Mouse (Mus musculus) skeletal muscle tissue, adult 2 months (tissue): Measurements from ENCODE around the gene Trim44.

ENCODE experiments used
- DNase-seq: peaks from one replicate; pipeline ENCODE4 v3.0.0-alpha.2; 2012; ENCODE audit warnings: low read depth, low spot score

The Trim44 gene

DNA sequence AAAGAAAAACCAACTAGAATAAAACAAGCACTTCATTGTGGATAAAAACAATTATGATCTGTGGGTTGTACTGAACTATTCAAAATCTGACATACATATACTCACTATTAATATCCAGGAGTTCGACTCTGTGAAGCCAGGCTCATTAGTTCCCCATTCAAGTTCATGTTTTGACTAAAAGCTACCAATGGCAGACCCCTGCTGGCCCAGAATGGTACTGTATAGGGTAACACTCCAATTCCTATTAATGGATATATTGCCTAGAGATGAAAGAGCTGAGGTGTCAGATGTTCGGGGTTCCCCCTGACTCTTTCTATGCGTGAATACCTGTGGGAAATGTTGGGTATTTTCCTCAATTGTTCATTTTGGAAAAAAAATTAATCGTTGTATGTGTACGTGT lies 117.6 kb downstream of the Trim44 start:
- no peak for DNase-seq

DNA sequence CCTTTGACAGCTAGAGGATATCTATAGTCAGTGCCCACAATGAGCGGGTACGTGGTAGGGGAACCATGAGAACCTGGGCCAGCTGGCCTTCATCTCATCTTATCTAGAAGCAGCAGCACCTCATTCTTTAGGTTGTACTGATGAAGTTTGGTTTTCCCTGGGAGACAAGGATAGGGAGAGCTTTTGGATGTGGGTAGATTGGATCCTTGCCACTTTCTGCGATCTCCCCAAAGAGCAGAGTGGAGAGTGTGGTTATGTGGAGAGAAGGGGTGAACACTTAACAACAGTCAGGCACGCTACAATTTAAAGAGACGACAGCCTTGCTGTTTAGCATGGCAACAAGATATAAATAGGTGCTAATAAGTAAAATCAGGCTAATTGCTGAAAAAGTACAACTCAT lies 119.0 kb downstream of the Trim44 start:
- DNase-seq = no peak

DNA sequence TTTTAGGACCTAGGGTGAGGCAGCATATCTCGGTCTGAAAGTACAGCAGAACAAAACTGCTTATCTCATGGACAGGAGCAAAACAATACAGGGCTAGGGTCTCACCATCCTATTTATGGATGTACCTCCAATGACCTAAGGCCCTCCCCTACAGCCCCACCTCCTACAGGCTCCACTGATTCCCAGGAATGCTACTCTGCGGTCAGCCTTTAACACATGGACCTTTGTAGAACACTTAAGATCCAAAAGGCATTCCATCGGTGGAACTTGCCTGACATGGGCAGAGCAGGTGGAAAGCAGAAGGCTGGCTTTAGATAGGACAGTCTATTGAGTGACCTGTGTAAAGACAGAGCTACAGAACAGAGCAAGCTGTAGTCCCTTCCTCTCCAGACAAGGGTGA lies 120.3 kb downstream of the Trim44 start:
- DNase-seq = no peak

DNA sequence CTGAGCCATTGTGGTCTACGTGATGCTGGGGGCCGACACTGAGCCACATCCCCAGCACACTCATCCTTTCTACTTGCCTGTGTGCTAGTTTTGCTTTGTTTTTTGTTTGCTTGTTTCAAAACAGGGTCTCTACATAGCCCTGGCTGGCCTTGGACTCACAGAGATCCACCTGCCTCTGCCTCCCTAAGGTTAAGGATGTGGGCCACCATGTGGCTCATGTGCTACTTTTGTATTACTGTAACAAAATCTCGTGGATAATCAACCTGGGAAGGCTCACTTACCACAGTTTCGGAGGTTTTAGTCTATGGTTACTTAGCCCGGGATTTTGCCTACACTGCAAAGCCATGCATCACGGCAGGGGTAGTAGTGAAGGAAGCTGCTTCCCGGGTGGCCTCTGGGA lies 125.5 kb downstream of the Trim44 start:
- DNase-seq = no peak

DNA sequence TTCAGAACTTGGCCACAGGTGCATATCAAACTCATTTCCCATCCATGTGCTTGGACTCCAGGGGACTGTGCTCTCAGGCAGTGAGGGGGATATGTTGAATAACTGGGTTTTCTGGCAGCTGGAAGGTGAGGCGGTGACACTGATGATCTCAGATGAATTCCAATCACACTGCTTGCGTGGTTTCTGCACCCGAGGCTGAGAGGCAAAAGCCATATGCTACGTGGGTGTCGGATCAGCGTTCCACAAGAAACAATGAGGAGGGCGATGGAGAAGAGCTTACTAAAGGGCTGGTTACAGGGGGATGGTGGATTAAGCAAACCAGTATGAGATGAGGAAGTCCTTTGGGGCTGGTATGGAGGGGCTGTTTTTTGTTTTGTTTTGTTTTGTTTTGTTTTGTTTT lies 127.8 kb downstream of the Trim44 start:
- no peak for DNase-seq

DNA sequence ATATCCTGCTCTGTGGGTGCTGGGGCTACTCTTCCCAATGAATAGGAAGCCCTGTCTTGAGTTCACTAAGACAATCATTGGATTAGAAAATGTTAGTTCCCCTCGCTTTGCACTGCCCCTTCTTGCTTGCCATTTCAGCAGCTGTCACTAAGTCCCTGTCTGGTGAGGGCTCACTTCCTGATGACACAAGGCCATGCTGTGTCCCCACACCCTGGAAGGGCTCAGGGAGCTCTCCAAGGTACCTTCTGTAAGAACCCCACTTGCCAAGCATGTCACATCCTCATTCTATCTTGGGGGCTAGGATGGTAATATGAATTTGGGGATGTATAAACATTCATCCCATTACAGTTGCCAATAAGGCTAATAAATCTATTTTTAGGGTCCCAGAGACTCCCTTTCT lies 129.7 kb downstream of the Trim44 start:
- no peak for DNase-seq

DNA sequence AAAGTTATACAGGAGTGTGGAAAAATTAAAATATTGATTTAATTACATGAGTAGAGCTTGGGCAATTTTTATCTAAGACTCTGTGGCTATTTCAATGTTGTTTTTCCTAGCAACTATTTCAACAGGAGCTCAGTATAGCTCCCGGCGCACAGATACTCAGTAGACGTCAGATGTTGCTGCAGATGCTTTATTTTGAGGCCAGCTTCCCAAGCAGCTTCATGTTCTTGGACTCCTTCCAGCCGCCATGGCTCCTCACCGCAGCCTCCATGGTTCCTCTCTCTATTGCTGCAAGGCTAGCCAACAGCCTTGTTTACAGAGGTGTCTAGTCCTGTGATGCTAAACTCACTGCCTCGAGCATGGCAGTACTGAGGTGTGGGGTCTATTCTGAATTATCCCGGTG lies 134.3 kb downstream of the Trim44 start:
- no peak for DNase-seq

DNA sequence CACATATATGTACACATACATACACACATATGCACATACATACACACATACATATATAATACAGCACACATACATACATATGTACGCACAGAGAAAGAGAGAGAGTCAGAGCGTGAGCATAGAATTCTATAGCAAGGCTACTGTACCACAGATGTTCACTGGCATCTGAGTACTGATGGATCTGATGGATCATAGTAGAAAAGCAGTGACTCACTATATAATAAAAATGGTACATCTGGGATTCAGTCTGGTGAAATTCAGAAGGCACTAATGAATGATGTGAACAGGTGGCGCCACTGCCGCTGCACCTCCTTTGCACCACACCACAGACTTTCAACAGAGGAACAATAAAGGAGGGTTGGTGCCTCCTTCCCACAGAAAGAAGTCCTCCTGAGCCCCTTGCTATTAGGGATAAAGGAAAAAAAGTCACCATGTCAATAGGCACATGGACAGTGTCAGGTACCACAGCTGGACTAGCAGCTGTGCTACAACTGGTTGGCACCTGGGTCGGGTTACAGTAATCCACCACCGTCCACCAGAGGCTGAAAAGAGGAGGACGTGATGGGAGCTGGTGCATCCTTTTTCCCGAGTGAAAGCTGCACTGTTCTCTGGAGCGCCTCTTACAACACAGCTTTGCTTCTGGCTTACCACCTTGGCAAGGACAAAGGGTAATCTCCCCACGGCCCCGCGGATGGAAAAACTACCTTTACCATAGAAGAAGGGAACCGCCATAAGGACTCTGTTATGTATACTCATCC lies 139.9 kb downstream of the Trim44 start:
- no peak for DNase-seq

DNA sequence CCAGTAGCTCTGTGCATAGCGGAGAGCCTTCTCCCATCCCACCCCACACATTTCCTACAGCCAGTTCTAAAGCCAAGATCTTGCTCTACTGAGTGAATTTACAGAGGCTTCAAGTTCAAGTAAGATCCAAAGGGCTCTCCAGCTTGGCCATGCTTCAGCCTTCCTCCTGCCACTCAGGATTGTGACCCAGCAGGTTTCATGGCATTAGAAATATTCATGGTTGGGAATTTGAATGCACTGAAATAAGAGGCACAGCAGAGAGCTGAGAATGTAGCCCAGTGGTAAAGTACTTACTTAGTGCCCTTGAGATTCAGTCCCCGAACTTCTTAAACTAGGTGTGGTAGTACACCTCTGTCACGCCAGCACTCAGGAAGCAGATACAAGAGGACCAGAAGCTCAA lies 140.7 kb downstream of the Trim44 start:
- DNase-seq = no peak

DNA sequence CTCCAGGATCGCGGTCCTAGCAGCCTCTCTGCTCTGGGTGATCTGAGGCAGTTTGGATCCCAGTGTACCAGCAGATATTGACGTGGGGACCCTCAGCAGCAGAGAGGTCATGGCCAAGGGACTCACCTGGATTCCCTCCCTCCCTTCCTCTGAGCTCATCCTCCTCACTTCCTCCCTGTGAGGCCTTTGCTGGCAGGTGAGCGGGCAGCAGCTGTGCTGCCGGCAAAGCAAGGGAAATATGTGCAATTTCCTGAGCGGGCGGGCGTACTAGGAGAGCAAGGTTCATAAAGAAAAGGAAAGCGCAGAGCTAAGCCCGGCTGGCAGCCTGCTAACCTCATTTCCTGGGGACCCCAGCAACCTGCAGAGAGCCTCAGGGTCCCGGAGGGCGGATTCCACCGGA lies 148.5 kb downstream of the Trim44 start:
- DNase-seq = peak; percentile 11

DNA sequence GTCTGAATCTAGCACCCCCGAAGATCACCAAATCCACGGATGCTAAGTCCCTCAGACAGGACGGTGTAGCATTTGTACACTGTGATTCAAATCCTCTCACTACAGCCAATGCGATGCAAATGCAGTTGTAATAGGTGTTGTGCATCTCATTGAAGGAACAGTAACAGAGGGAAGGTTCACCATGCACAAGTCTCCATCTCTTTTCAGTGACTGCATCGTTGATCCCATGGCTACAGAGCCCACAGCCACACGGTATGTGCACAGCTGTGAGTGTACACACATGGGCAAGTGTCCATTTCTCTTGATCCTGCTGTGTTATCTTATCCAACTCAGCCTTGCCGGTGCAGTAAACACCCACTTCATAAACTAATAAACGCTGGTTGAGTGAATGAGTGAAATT lies 148.9 kb downstream of the Trim44 start:
- no peak for DNase-seq

DNA sequence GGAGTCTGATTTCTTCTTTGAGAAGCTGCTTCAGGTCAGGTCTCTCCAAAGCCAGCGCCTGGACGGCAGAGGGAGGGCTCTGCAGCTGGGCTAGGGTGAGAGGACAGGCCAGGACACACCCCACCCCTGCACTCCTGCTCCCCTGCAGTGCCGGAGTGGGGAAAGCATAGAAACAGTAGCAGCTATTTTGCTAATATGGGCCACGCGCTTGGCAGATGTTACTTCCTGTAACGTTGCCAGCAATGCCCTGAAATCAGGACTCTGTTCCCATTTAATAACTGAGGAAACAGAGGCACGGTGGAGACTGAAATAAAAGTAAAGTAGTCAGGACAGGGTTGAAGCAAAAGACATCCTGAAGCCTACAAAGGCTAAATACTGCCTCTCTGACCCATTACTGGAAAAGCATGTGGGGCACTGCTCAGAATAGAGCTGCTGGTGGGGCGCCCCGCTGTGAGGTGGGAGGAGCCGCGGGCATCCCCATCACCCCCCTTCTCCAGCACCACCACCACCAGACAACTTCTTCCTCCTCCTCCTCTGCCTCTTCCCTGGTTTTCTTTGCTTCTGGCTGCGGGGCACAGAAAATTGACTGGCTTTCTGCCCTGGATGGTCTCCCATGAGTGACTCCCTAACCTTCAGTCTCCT lies 149.5 kb downstream of the Trim44 start:
- peak; percentile 15 for DNase-seq

DNA sequence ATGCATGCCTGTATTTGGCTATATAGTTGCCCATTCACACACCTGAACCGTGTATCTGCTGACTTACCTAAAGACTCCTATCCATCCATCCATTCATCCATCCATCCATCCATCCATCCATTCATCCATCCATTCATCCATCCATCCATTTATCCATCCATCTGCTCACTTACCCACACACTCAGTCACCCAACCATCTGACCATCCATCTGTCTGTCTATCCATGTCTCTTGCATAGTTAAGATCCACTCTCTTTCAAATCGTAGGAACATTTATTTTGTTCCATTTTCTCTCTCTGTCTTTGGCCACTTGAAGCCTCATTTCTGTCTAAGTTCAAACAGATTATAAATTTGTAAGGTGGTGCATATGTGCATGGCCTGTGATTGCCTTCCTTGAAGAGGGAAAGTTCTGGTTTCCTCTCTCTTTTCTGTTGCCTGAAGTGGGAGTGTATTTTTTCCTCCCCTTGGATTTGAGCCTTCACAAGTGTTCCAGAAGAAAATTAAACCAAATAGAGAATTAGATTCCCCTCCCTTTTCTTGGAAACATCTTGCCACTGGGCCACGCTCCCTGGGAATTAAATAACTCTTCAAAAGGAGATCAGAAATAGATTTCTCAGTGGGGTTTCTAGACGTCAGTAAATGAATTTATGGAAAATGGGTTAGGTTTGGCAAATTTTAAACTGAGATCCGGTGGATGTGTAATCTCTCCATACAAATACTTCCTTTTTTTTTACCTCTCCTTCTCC lies 150.9 kb downstream of the Trim44 start:
- peak; percentile 28 for DNase-seq

DNA sequence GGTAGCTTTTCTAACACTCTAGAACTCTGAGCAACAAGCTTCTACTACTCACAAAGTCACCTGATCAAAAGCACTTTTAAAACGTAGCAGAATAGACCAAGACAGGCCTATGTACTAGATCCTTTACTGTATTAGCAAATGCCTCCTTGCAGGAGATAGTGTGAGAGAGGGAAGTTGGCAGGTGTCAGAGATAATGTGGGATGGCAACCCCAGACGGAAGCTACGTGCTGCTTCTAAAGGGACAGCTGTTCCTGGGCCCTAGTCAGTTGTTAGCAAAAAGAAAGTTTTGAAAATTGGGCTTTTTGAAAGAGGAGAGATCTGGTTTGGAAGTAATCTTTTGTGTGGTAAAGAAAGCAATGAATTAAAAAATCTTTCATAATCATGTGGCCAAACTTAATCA lies 151.5 kb downstream of the Trim44 start:
- DNase-seq = no peak

DNA sequence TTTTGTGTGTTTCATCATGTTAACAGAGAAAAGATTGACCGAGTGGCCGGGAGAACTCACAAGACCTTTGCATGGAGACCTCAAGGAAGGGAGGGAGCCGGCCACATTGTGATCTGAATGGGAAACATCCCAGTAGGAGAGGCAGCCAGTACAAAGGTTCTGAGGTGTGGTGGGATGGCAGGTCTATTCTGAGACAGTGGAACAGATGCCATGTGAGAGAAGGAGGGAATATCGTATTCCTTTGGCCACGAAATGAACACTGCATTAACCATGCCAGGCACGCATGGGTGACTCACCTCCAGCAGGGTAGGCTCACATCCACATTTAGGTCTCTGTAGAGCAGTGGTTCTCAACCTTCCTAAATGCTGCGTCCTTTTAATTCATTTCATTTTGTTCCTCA lies 154.4 kb downstream of the Trim44 start:
- DNase-seq = no peak

DNA sequence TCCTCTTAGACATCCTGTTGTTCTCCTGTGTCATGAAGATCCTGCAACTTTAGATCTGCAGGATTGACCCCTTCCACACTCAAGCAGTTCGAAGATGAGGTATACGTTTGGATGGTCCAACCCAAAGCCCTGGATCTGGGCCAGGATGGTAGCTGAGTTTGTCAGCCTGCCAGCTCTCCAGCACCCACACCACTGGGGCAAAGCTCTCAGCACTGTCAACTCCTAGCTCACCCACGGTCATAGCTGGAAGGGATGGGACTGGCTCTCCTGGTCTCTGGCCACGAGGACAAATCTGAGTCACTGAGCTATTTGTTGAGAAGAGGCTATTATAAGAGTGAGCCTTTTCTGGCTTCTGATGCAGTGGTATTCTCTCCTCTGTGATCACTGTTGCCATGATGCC lies 155.0 kb downstream of the Trim44 start:
- DNase-seq = no peak
